Mouse (Mus musculus) heart, postnatal 25 days (tissue): ENCODE data around the gene Cars2. TPM values are rescaled to one million over a fixed set of nuclear protein-coding genes. Genes with fewer than 3 reads are reported as not detected.
A peak's percentile ranks its signal among the peaks of the same experiment; 100 is the strongest.
"Not testable (repeated sequence)": the region's sequence is repeated elsewhere in the genome, so short reads cannot be mapped to it uniquely, and the experiment has no call there.

Experiments used
- DNase-seq: peaks from one replicate; pipeline ENCODE4 v3.0.0; 2022; ENCODE audit warnings: low spot score
- intact Hi-C: fragments of 180-260 bp; cut with DNase I; formaldehyde crosslinking; loops from one replicate; pipeline ENCODE4 v1.15.1; 2025
- total RNA-seq, 2 experiments: library from RNA; stranded (reverse); gene quantifications; 2 replicates each; pipeline ENCODE4 v1.2.3; 2021

Cars2 gene
- total RNA-seq, 2 experiments from 2014 or later = 43.5 to 48.1 TPM

GRCm38 (mm10) chr8:11518676-11519075 lies 31.9 kb downstream of the Cars2 start:
- intact Hi-C loops = no loop called here
- no peak for DNase-seq

- intact Hi-C loops = no loop called here
- DNase-seq = no peak
Measured at GRCm38 (mm10) chr8:11518056-11518396, 32.6 kb downstream of the Cars2 start.

GRCm38 (mm10) chr8:11517366-11518055 lies 33.1 kb downstream of the Cars2 start:
- intact Hi-C loops = no loop called here
- no peak for DNase-seq

GRCm38 (mm10) chr8:11516292-11516691 lies 34.3 kb downstream of the Cars2 start:
- no peak for DNase-seq
- intact Hi-C loops = no loop called here

- DNase-seq = no peak
- intact Hi-C loops = no loop called here
Measured at GRCm38 (mm10) chr8:11513247-11513646, 37.3 kb downstream of the Cars2 start.

GRCm38 (mm10) chr8:11512711-11513110 lies 37.9 kb downstream of the Cars2 start:
- DNase-seq = no peak
- intact Hi-C loops = no loop called here

- intact Hi-C loops = no loop called here
- DNase-seq = no peak
Measured at GRCm38 (mm10) chr8:11510971-11511370, 39.6 kb downstream of the Cars2 start.

- intact Hi-C loops = loop anchor here (5.0 kb wide), 2 partner anchors 93 to 193 kb away; partner anchors contain the start of gene 1700016D06Rik
- DNase-seq = no peak
Measured at GRCm38 (mm10) chr8:11508880-11509279, 41.7 kb downstream of the Cars2 start.

GRCm38 (mm10) chr8:11506802-11507201 lies 43.8 kb downstream of the Cars2 start:
- intact Hi-C loops = loop anchor here (5.0 kb wide), 2 partner anchors 95 to 195 kb away; partner anchors contain the start of gene 1700016D06Rik
- DNase-seq = no peak

- DNase-seq = no peak
- intact Hi-C loops = loop anchor here (5.0 kb wide), 2 partner anchors 96 to 196 kb away; partner anchors contain the start of gene 1700016D06Rik
Measured at GRCm38 (mm10) chr8:11506074-11506473, 44.5 kb downstream of the Cars2 start.

- intact Hi-C loops = no loop called here
- no peak for DNase-seq
Measured at GRCm38 (mm10) chr8:11503476-11504232, 46.9 kb downstream of the Cars2 start.

- intact Hi-C loops = no loop called here
- no peak for DNase-seq
Measured at GRCm38 (mm10) chr8:11498786-11499485, 51.6 kb downstream of the Cars2 start.

GRCm38 (mm10) chr8:11498281-11498680 lies 52.3 kb downstream of the Cars2 start:
- intact Hi-C loops = no loop called here
- no peak for DNase-seq

GRCm38 (mm10) chr8:11497017-11497990 lies 53.3 kb downstream of the Cars2 start, which contains the start of gene Naxd:
TSS of gene Naxd (plus strand) at chr8:11497506.
- intact Hi-C loops = no loop called here
- DNase-seq = peak; percentile 84

GRCm38 (mm10) chr8:11492340-11492739 lies 58.2 kb downstream of the Cars2 start:
- intact Hi-C loops, DNase-seq: not testable (repeated sequence)

- intact Hi-C loops = loop anchor here (2.0 to 10.0 kb wide), 3 partner anchors 18 to 242 kb away; no protein-coding TSS in a partner anchor
Measured at GRCm38 (mm10) chr8:11487229-11487628, 63.4 kb downstream of the Cars2 start.

GRCm38 (mm10) chr8:11486142-11486541 lies 64.4 kb downstream of the Cars2 start:
- no peak for DNase-seq
- intact Hi-C loops = loop anchor here (2.0 to 10.0 kb wide), 3 partner anchors 17 to 241 kb away; no protein-coding TSS in a partner anchor

More at GRCm38 (mm10) chr8:11487229-11487628, 63.4 kb downstream of the Cars2 start:
- no peak for DNase-seq

- intact Hi-C loops = loop anchor here (10.0 kb wide), 1 partner anchor 238 kb away; no protein-coding TSS in a partner anchor
- DNase-seq = no peak
Measured at GRCm38 (mm10) chr8:11482537-11482936, 68.0 kb downstream of the Cars2 start.

- no peak for DNase-seq
- intact Hi-C loops = loop anchor here (10.0 kb wide), 1 partner anchor 237 kb away; no protein-coding TSS in a partner anchor
Measured at GRCm38 (mm10) chr8:11481876-11482275, 68.7 kb downstream of the Cars2 start.
